Mouse (Mus musculus) heart, adult 8-10 months (tissue): ENCODE data around the gene Tbl1x. TPM values are rescaled to one million over a fixed set of nuclear protein-coding genes. Genes with fewer than 3 reads are reported as not detected.

Experiments
- DNase-seq: peaks from one replicate; pipeline ENCODE4 v3.0.0; 2022; ENCODE audit warnings: low spot score
- total RNA-seq, 4 experiments: library from RNA; stranded (reverse); gene quantifications; 2 replicates each; pipeline ENCODE4 v1.2.4; 2022

Tbl1x gene
- total RNA-seq, 4 experiments from 2014 or later = 28.4 to 31.0 (median 29.7) TPM

DNA sequence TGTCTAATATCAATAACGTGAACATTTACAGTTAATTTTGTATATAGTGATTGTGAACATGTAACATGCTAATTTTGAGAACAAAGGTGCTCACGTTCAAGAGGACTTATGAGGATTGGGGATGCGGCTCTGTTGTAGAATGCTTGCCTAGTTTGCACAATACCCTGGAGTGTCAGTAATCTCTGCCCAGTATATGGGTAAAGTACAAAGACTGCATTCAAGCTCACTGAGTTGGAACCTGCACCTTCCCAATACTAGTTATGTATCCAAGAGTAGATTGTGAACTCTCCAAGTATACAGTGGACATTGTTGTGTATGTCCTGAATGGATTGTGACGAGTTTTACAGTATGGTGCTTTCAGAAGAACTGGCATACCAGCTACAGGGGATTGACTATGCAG is 33.7 kb downstream of the Tbl1x start:
- DNase-seq = no peak

DNA sequence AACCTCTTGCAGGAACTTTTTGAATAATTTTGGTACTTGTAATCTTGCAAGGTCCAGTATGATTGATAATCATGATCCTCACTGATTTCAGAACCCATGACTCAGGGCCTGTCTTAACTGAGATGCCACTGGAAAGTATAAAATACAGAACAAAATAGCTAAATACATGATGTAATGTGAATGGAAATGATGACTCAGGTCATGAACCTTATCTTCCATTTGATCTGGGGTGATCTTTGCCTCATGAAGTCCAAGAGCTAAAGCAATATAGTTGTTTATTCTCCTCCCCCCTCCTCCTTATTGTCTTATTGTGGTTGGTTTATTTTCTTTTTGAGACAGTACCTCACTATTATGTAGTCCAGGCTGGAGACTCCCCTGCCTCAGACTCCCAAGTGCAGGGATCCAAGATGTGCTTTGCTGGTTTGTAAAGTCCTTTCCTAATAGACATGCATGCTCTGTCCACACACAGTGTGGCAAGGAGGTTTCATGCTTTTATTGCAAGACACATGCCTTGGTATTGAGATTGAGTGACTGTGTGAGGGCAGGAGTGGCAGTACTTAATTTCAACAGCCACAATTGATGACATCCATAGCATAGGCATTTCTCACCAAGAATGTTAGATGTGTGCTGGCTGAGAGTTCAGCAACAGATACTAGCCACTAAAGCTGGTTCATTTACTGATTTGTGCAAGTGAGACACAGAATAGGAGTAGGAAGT is 34.7 kb downstream of the Tbl1x start:
- no peak for DNase-seq

DNA sequence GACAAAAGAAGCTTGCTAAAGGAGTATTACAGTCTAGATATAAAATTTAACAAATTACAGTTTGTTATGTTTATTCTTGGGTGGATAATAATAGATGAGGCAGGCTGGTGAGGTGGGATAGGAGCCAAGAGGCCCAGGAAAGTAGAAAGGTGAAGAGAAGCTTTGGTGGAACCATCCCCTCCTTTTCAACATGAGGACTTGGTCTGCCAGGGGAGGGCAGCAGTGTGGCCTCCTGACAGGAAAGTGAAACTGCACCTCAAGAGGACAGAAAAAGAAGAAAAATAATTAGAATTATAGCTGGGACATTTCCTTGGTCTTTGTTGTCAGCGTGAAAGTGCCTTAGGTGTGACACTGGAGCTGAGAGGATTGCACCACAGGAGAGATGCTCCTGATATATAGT is 35.6 kb downstream of the Tbl1x start:
- no peak for DNase-seq

DNA sequence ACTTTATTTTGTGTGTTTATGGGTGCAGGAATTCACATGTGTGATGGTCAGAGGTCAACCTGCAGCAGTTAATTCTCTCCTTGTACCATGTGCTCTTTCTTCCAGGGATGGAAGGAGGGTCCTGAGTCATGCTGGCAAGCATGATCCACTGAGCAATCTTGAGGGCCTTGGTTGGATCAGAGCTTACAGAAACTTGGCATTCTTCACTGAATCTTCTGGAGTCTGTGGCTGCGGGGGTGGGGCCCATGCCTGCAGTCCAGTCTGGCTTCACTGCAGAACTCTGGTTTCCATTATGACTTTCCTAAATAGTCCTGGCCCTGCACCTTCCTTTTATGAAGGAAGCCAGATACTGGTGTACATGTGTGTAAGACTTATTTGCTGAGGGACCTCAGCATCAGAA is 38.1 kb downstream of the Tbl1x start:
- DNase-seq = peak; percentile 40

DNA sequence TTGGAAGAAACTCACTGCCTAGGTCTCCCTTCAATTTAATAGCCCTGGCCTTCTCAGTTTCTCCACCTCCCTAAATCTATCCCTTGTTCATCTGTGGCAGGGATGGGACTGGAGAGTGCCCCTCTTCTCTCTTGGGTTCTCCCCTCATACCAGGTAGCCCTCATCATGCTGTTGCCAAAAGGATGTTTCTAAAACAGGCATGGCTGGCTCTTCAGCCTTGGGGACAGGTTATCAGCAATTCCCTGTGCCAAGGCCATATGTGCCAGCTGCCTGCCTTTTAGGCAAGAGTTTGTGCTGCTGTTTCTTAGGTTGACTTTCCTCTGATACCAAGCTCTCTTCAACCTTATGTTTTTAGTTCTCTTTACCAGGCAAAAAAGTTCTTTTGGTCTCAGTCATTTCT is 39.6 kb downstream of the Tbl1x start:
- DNase-seq = no peak

DNA sequence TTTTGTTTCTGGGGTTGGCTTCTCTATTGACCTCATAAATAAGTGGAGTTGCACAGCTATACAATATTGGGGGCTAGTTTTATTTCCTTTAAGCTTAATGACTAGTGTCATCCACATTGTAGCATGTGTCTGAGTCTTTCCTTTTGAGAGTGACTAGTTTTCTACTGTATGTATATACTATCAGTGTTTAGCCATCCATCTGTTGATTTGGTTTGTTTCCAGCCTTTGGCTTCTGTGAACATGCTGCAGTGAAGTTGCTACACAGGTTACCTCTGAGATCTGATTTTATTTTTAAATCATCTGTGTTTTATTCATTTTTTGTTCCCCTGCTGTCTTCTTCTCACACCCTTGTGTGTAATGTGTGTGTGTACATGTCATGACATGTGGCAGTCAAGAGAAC is 40.5 kb downstream of the Tbl1x start:
- DNase-seq = no peak

DNA sequence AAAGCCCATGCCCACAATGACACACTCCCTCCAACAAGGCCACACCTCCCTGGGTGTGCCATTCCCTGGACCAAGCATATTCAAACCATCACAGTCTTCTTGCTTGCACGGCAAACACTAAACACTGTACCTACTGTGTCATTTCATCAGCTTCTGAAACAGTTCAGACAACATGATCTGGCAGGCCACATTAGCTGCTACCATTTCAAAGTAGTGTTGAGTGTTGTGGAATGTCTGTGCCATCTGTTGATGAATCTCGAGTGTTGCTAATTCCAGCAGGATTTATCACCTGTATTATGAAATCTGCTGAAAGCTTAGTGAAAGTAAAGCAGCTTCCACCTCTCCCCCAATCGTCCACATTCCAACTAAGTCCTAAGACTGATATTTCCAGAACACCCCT is 41.3 kb downstream of the Tbl1x start:
- no peak for DNase-seq

DNA sequence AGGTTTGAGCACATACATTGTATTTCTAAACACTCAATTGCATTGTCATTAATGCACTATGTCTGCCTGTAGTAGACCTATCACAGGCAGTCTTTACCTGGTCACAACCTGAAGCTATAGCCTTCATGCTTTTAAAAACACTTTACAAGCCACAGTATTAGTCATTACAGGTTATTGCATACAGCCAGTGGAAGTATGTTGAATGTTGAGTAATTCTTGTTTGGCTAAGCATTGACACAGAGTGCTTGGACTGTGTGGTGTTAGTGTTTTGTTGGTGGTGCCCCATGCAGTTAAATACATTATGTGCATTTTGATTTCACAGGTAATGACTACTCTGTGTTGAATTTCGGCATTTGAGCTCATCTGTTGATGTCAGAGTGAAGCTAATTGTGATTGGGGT is 45.2 kb downstream of the Tbl1x start:
- no peak for DNase-seq

DNA sequence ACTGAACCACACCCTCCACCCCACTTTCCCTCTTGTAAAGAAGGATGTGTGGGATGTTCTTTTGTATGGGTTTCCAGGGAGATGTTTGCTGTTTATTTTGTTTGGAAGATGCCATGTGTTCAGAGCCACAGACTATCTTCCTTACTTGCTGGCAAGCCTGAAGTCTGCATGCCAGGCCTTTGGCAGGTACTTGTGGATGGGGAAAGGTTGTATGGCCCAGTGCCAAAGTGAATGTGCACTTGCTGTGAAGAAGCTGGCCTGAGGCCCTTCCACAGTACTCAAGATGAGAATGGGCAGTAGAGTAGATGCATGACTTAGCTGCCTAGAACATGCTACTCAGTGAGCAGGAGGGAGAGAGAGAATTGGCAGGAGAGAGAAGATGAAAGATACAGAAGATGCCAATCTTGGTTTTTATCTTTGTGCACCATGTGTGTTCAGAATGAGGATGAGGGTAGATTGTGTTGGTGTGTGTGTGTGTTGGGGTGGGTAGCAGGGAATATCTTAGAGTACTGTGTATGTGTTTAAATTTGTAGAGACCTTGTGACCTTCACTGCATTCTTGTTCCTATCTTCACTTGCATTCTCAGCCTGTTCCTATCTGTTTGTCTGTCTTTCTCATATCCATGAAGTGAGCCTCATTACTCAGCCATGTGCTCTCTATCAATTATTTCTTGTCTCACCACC is 48.5 kb downstream of the Tbl1x start:
- no peak for DNase-seq

DNA sequence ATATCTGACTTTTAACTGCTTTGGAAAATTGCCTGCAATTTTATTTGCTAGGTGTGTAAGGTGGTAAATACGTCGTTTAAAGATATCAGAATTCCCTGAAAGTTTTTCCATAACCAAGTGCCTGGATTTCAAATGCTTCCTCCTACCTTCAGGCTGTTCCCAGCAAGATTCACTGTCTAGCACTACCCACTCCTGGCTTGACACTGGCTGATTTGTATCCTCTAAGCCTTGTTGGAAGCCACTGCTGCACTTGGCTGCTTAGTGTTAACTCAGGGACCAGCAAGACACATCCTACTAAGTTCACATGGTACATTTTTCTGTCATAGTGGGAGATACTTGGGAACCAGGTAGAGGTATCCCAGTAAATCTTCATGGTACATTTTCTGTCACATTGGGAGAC is 52.8 kb downstream of the Tbl1x start:
- DNase-seq = no peak

DNA sequence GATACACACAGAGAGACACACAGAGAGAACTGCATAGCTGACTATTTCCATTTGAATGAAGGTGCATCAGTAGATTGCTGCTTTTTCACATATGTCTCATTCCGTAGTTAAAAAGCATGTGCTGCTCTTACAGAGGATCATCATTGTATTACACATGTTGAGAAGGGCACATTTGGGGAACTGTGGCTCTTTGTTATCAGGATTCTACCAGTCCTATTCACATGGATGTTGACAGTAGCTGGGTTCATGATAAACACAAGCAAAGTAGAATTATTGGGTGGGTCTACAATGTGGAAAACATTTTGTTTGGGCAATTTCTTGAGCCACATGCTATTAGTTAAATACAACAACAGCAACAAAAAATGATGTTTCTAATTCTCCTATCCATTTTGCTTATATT is 55.9 kb downstream of the Tbl1x start:
- DNase-seq = no peak

DNA sequence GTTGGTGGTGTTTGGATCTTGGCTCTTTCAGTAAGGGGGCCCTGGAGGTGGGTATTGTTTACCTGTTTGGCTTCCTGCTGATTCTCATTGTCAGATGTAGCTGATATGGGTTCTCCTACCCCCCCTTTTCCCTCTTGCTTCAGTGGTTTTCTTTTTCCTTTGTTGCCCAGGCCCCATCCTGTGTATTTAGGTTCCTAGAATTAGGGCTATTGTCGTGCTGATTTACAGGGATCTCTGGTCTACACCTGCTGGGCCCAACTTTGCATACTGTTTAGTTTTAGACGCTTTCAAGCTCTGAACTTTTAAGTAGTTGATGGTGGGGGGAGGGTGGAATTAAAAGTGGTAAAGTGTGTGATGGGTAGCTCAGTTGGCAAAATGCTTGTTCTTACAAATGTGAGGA is 57.2 kb downstream of the Tbl1x start:
- DNase-seq = no peak

DNA sequence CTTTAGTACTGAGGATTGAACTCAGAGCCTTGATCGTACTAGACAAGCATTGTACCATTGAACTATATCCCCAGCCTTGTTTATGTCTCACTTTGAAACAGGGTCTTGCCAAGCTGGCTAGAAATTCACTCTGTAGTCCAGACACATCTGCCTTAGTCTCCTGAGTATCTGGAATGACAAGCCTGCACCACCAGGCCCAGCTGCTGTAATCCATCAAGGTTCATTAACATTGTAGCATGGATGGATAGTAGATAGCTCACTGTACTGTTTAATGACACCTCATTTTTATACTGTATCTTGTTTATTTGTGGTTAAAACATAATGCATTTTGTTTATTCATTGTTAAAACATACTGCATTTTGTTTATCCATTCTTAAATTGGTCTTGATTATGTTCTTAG is 62.9 kb downstream of the Tbl1x start:
- DNase-seq = no peak

DNA sequence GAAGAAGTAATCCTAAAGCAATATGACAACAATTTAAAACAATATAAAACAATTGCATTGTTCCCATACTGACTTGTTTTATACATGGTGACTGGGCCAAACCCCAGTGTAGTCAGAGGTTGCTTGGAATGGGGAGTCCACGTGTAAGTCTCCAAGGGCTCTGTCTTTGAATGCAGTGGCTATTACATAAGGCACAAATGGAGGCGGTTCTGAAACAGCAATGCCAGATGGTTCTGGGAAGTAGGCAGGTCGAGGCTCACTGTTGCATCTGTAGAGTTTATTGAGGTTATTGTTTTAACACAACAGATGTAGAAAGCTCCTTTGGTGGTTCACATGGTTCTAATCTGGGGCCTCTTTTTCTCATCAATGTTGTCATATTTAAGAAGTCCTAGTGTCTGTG is 66.3 kb downstream of the Tbl1x start:
- no peak for DNase-seq

DNA sequence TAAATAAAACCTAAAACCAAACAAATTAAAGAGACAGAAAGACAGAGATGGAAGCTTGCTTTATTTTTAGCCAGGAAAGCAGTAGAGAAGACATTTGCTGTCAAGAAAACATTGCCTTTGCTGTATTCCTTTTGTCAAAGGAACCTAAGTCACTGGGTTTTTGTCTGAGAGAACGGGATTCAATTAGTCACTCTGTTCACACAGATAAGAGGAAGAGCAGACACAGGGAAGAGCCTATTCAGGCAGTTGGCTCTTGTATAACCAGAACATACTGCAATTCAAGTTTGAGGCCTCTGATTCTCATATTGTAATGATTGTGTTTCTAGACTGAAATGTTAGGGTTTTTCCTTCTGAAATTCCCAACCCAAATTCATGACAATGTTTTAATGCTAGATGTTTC is 67.4 kb downstream of the Tbl1x start:
- DNase-seq = no peak

DNA sequence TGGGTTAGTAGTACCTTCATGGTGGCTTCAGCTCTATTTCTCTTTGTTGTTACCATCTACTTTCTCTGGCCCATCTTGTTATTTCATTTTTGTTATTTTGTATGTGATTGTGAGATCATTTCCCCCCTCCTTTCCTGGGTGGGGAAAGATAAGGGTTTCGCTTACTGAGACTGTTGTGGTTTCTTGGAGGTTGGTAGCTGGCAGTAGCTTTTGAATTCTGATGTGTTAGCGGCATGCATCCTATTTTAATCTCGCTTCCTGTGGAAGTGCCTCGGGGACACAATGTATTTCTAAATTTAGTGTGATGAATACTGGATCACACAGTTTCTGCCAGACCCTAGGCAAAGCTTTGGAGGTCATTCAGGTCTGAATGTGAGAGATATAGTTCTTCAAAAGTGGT is 69.2 kb downstream of the Tbl1x start:
- DNase-seq = peak; percentile 69

DNA sequence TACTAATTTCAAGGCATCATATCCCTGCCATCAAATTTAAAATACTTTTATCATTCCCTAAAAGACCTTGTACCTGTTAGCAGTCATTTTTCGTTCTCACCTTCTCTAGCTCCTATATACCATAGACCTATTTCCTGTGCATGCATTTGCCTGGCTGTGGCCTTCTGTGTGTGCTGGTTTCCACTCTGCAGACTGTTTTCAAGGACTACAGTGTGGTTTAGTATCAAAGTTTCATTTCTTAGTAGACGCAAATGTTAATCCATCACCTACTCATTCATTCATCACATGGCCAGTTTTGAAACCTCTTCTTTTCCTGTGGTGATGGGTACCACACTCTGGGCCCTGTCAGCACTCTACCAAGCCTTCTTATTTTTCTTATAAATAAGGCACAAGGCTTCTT is 75.2 kb downstream of the Tbl1x start:
- no peak for DNase-seq

DNA sequence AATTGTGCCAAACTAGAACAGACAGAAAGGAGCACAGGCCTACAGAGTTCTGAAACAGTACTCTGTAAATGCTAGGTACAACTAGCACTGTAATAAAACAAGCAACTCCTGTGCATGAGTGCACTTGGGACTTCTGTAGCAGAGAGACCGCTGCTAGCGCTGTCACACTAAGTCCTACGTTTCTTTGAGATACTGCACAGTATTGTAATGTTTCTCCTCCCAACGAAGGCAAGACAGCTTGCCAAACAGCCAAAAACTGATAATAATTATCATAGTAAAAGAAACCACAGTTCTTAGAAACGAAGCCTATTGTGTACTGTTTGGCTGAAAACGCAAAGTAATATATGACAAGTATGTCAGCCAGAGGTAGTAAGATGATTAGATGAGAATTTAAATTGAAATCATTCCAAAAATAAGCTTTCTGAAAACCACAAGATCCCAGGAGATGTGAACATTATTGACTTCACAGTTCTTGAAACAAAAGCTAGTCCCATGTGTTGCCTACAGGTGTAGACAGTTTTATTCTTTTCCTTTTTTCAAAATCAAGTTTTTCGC is 83.9 kb downstream of the Tbl1x start:
- DNase-seq = no peak

DNA sequence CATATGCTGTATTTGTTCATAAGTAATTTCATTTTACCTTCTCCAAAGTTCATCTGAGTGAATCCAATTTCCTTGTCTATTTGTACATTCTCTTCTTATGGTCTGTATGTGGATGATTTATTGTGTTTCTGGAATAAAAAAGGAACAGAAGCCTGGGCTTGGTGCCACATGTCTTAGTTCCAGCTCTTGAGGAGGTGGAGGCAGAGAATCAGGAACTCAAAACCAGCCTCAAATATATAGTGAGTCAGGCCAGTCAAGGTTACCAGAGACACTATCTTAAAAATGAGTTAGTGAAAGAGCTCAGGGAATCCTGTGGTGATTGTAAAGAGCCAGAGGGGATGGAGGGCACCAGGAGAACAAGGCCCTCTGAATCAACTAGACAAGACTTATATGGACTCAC is 86.9 kb downstream of the Tbl1x start:
- no peak for DNase-seq

DNA sequence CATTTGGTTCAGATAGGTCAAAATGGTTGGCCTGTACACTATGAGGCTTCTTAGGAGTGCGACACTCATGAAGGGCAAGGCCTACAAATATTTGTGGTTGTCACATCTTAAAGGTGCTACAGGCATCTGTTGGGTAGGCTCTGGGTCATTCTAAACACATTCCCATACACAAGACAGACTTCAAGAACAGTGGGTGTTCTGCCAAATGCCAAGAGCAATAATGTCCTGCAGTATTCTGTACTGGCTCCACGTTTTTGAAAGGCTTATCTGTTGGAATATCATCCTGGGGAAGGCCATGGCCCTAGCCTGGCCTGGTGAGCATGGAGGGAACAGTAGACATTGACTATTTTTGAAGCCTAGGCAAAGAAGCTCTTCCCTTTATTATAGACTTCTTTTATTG is 87.9 kb downstream of the Tbl1x start:
- DNase-seq = no peak

DNA sequence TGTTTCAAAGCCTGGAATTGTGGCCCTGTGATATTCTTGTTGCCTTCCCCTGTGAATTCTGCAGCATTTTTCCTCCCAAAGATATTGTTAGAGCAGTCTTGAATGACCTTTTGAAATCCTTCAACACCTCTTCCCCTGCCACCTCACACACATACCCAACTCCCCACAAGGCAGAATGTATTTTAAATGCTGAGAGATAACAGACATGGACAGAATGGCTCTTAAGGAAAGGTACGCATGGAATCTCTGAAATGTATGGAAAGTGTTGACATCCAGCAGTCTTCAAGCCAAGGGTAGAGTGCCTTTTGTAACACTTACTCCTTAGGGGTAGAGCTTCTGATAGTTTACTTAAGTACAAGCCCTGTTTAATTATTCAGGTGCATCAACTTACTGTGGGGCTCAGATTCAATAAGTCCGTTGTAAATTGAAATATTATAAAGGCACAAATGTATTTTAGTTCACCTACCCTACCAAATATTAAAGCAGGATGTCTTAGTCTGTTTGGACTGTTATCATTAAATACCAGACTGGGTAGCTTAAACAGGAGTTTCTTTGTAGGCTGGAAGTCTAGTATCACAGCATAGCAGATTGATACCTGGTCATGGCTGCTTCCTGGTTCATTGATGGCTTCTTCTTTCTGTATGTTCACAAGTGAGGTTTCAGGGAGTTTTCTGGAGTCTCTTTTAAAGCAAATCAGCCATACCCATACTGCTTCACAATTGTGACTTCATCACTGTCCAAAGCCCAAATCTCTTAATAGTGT is 92.9 kb downstream of the Tbl1x start:
- DNase-seq = no peak

DNA sequence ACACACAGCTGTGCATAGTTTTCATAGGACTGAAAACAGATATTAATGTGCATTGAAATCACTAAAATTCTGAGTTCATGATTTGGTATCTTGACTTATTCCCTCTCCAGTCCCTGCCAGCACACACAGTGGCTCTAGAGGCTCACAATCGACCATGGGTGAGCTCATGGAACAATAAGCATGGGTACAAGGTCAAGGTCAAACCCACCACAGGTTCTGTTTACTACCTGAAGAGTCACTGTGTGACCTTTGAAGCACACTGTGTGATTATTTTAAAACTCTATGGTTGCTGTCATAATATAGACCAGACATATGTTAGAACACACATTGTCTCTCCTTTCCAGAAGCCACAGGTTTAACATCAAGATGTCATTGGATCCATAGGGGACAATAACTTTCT is 96.7 kb downstream of the Tbl1x start:
- no peak for DNase-seq
